Mouse (Mus musculus): Measurements from ENCODE around the gene Gm3755. TPM values are rescaled to one million over a fixed set of nuclear protein-coding genes. Genes with fewer than 3 reads are reported as not detected.
"Not testable (repeated sequence)": the region's sequence is repeated elsewhere in the genome, so short reads cannot be mapped to it uniquely, and the experiment has no call there.

Gene Gm3755
- total RNA-seq (2015) (not detected in 2 replicates), total RNA-seq (2017) (not detected in 2 replicates)

DNA sequence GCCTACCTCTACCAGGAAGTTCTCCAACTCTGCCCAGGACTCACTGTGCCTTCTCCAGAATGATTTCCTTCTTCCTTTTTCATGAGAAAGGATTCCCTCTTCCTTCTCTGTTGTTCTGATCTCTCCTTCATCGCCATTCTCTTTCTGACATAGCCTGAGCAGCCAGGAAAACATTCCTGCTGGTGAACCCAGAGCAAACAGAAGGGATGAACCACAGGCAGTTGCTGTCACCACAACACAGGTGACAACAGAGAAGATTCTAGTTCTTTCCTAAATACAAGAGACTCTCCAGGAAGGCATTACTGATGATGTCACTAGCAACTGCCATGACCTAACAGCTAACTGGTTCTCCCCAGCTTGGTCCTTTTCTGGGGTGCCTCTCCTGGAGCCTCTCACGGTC lies at the start of gene Gm3755:
Gm3755 (minus strand) TSS at position 101 of the 400 bp plus-strand sequence.
- not testable (repeated sequence) for ATAC-seq (replicated peaks; ENCODE audit: poor library complexity)

DNA sequence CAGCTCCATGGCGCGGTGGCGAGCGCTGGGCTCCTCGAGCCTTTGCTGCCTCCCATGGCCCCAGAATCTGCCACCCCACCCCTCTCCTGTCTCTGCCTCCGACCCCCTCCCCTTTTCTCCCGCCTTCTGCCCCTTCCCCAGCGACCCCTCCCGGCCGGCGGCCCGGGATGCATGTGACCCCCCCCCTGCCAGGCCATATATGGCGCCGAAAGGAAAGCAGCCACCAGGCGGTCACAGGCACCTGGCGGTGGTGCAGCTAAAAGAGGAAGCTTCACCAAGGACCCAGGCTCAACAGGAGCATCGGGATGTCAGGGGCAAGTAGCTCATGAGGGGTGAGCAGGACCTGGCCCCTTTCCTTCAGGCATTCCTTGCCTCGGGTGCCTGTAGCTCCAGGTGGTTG lies 38.0 kb upstream of the Gm3755 start:
- not testable (repeated sequence) for ATAC-seq (replicated peaks; ENCODE audit: poor library complexity)

DNA sequence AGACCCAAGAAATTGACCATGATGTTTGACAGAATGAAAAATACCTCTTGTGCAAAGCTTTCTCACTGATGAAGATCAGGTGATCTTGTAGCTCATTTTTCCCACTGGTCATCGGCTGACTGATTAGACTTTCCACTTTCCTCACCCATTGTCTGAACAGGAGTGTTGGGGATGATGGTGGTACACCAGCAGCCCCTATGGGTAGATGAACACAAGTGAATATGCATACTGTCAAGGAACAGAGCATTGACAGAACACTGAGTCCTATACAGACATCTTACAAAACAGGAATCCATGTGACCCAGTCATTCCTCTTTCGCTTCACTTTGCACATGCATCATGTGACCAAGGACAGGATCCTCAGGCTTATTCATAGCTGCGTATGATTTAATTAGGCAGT lies 32.9 kb upstream of the Gm3755 start, which contains the start of gene Gm3752:
Gm3752 (minus strand) TSS at position 101 of the 400 bp plus-strand sequence.
- ATAC-seq (replicated peaks; ENCODE audit: poor library complexity): not testable (repeated sequence)

DNA sequence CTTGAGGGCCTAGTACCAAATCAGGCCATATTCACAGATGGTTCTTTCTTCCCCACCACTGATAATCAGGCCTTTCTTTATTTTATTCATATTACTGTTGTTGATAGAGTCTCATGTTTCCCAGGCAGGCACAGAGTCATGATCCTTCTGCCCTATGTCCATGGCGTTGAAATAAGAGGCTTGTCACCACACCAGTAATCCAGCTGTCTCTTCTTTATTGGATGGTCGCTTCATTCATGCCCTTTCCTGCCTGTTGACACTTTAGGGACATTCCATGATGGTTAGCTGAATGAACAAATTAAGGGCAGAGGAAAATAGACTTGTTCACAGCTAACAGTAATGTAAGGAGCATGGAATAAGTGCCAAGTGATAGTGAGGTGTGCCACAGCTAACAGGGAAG lies 28.2 kb downstream of the Gm3755 start:
- not testable (repeated sequence) for ATAC-seq (replicated peaks; ENCODE audit: poor library complexity)

Other genes starting within 250 kb of the Gm3755 start
- not detected in 2 replicates for gene Gm3727, start 186.2 kb downstream of the Gm3755 start, total RNA-seq (2015)
- gene Gm3727, start 186.2 kb downstream of the Gm3755 start, total RNA-seq (2017): not detected in 2 replicates
- 0.10 TPM in 1 of 2 replicates, not detected in the other for gene Gm3739, start 135.9 kb downstream of the Gm3755 start, total RNA-seq (2015)
- gene Gm3739, start 135.9 kb downstream of the Gm3755 start, total RNA-seq (2017): 0.21 TPM in 1 of 2 replicates, not detected in the other
- not detected in 2 replicates for gene Gm5797, start 118.5 kb downstream of the Gm3755 start, total RNA-seq (2015)
- not detected in 2 replicates for gene Gm5797, start 118.5 kb downstream of the Gm3755 start, total RNA-seq (2017)
- gene Gm8374, start 85.8 kb downstream of the Gm3755 start, total RNA-seq (2015): not detected in 2 replicates
- not detected in 2 replicates for gene Gm8374, start 85.8 kb downstream of the Gm3755 start, total RNA-seq (2017)
- not detected in 2 replicates for gene Gm3752, start 32.8 kb upstream of the Gm3755 start, total RNA-seq (2015)
- gene Gm3752, start 32.8 kb upstream of the Gm3755 start, total RNA-seq (2017): not detected in 2 replicates
- not detected in 2 replicates for gene Gm3558, start 117.6 kb upstream of the Gm3755 start, total RNA-seq (2015)
- 0.17 TPM in 1 of 2 replicates, not detected in the other for gene Gm3558, start 117.6 kb upstream of the Gm3755 start, total RNA-seq (2017)
- not detected in 2 replicates for gene Gm10338, start 144.7 kb upstream of the Gm3755 start, total RNA-seq (2015)
- not detected in 2 replicates for gene Gm10338, start 144.7 kb upstream of the Gm3755 start, total RNA-seq (2017)
- not detected in 2 replicates for gene Gm10128, start 193.1 kb upstream of the Gm3755 start, total RNA-seq (2015)
- not detected in 2 replicates for gene Gm10128, start 193.1 kb upstream of the Gm3755 start, total RNA-seq (2017)

Measured in megakaryocyte progenitor cell, adult 5-6 weeks (primary cell).